Mouse (Mus musculus) adrenal gland, postnatal 10 days (tissue): Measurements from ENCODE around the gene Hesx1. TPM values are rescaled to one million over a fixed set of nuclear protein-coding genes. Genes with fewer than 3 reads are reported as not detected.

Experiments used
- DNase-seq: peaks from one replicate; pipeline ENCODE4 v3.0.0; 2021; ENCODE audit warnings: mixed read lengths
- total RNA-seq, 2 experiments: library from RNA; stranded (reverse); gene quantifications; 2 replicates each; pipeline ENCODE4 v1.2.3; 2021

Hesx1 gene
- total RNA-seq, 2 experiments from 2014 or later, result 0.36 TPM; not detected in 1

- DNase-seq, result no peak
These were observed 19.4 kb downstream of the Hesx1 start for GRCm38 (mm10) chr14:27013658-27014057.

DNA sequence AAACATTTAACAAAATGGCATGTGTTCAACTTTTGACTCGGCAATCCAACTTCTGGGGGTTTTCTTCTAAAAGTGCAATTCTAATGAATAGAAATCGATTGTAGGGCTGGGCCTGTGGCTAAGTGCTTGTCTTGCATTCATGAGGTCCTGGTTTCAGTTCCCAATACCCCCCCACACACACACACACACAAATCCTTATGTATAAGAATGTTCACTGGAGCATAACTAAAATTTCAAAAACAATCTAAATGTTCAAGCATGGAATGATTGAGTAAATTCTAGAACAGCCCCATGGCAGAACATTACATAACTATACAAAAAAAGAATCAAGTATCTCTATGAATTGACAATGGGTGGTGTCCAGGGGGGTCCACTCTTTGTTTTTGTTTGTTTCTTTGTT lies 23.7 kb downstream of the Hesx1 start:
- DNase-seq, result no peak

- DNase-seq, result peak; percentile 79
These were observed 25.6 kb downstream of the Hesx1 start for GRCm38 (mm10) chr14:27019850-27020249.

- peak; percentile 86 for DNase-seq
These were observed 28.7 kb downstream of the Hesx1 start for GRCm38 (mm10) chr14:27022876-27023275.

DNA sequence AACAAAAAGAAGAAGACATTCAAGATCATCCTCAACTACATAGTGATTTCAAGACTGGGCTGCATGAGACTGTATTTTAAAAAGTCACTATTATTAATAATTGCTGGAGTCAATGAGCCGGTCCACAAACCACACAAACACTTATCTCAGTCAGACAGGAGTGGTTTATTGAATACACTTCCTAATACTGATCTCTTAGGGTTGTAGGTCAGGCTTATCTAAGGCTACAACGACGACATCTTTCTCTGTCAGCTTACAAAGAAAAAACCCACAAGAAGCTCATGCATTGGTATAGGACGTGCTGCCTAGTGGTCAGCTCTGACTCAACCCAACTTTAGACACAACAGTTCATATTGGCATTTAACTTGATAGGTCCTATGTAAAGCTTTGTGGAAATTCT lies 30.4 kb downstream of the Hesx1 start:
- no peak for DNase-seq

DNA sequence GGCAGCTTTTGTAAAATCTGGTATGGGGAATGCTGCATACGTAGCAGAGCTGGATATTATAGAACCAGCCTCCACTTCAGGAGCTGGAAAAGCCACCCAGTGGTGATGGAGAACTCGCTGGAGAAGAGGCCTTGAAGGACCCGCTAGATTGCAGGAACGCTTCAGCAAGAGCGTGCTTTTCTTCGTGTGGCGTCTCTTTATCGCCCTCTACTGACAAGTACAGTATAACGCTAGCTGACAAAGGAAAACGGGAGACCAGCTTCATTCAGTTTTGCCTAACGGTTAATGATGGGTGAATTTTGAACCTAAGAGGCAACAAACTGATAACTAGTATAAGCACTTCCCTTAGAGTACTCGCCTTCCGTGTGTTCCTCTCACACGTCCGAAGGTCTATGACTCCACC lies 35.6 kb downstream of the Hesx1 start:
- peak; percentile 45 for DNase-seq

GRCm38 (mm10) chr14:27031142-27031541 lies 36.9 kb downstream of the Hesx1 start:
- peak; percentile 87 for DNase-seq

DNA sequence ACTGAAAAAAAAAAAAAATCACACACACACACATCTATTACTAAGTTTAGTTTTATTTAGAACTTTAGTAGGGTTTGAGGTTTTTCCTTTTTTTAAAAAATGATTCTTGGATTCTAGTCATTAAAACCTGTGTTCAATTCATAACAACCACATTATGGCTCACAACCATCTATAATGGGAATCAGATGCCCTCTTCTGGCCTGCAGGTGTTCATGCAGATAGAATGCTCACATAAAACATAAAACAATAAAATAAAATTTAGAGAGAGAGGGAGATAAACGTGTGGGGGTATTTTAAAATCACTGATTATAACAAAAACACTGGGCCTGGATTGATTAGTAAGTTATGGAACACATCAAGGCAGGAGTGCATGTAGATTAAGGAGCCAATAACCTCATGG lies 43.3 kb downstream of the Hesx1 start:
- DNase-seq, result no peak

GRCm38 (mm10) chr14:27038783-27039182 lies 44.6 kb downstream of the Hesx1 start, which contains the start of gene Il17rd:
Gene Il17rd, plus strand, starts transcription at chr14:27038941.
- DNase-seq, result peak; percentile 96

DNA sequence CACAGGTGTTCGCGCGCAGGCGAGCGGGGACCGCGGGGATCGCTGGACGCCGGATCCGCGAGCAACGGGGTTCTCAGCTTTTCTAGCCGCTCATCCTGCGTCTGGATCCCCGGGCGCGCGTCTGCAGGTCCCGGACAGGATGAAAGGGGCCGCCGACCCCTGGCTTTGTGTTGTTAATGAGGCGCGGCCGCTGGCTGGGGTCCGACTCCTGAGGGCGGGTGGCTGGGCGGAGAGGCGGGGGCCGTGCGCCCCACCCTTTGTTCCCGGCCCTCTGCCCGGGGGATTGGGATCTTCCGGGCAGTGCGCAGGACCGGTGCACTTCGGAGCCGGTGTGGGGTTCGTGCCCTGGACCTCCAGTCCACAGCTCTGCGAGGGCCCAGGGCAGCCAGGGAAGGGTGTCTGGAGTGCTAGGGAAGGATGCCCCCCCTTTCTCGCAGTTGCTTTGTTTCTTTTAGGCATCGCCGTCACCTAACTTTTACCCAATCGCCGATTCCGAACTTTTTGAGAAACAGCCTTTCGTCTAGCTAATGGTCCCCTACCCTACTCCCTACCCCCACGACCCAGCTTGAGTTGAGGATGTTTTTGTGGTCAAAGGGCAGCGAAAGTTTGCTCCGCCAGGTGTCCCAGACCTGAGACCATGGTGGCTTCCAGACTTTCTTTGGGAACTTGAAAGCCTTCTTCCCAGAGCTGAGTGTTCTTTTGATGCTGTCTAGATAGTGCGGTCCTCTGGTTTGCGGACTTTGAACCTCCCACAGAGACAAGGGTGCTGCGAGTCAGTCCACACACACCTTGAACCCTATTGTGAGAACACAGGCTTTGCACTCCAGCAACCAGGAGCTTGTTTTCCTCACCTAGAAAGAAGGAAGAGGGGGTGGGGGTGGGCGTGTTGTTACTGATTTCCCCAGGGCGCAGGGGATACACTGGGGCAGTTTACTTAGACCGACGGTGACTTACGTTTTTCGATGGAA lies 45.3 kb downstream of the Hesx1 start:
- peak; percentile 42 for DNase-seq

- no peak for DNase-seq
These were observed 46.2 kb downstream of the Hesx1 start for GRCm38 (mm10) chr14:27040451-27040850.

DNA sequence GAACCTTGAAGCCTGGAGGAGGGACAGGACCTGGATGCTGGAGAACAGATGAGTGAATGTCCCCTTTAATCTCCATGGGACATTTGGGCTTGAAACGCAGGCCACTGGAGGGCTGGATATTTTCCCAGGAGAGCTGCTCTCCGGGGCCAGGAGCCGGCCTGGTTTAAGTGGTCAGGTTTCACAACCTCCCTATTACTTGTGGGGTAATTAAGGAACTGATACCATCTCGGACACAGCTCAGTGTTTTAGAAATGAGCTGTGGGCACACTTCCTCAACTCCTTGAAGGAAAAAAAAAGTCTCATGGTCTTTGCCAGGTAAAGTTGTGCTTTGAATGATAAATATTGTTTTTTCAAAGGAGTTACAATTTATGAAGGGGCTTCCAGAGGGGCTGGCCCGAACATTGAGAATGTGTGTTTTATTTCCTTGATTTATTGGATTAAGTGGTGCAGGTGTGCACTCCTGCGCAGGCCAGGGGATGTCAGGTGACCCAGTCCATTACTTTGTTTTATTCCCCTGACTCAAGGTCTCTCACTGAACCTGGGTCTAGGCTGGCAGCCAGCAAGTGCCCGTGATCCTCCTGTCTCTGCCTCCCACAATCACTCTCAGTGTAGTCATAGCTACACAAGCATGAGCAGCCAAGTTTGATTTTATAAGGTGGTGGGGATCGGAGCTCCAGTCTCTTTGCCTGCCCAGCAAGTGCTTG lies 48.2 kb downstream of the Hesx1 start:
- no peak for DNase-seq

GRCm38 (mm10) chr14:27043416-27043815 lies 49.2 kb downstream of the Hesx1 start:
- no peak for DNase-seq

DNA sequence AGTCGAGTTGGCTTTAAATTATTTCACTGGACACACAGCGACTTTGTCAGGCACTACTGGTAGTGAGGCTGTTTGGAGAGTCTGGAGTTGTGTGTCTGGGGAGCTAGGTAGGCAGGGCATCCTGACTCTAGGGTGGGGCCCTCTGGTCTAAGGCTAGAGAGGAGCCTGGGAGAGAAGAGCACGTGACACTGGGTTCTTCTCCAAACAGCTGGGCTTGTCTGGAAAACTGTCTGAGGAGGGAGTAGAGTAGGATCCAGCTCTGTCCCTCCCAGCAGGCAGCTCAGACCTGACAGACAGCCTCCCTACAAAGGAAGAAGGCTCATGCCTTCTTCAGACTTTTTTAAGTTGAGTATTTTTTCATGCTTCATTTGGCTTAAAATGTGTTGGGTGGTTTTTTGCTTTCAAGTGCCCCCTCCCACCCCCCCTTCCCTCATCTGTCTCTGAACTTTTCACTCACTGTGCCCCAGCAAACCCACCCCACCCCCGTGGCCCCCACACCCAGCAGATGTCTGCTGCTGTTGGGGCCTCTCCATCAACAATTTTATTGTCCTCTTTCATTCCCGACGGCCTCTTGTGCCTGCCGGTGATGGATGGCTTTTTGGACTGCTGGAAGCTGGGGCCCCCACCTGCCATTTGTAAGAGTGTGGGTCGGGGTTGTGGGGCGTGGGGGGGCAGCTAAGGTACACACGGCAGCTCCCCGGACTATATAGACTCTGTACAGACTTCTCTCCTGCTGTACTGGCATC lies 50.2 kb downstream of the Hesx1 start:
- DNase-seq, result no peak

DNA sequence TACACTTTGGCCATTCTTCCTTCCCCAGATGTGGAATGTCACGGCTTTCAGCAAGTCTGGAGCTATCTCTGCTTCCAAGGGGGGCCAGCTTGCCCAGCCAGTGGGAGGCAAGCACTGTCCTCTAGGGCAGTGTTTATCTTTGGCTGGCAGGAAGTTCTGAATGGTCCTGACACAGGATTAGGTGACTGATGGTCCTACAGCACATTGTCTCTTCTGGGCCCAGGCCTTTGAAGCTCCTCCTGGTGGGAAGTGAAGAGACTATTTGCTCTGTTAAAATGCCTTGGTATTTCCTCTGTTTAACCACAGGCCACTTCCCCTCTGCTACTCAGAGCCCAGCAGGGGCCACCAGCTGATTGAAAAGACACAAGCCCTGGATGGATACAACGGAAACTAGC lies 50.7 kb downstream of the Hesx1 start:
- DNase-seq, result no peak

DNA sequence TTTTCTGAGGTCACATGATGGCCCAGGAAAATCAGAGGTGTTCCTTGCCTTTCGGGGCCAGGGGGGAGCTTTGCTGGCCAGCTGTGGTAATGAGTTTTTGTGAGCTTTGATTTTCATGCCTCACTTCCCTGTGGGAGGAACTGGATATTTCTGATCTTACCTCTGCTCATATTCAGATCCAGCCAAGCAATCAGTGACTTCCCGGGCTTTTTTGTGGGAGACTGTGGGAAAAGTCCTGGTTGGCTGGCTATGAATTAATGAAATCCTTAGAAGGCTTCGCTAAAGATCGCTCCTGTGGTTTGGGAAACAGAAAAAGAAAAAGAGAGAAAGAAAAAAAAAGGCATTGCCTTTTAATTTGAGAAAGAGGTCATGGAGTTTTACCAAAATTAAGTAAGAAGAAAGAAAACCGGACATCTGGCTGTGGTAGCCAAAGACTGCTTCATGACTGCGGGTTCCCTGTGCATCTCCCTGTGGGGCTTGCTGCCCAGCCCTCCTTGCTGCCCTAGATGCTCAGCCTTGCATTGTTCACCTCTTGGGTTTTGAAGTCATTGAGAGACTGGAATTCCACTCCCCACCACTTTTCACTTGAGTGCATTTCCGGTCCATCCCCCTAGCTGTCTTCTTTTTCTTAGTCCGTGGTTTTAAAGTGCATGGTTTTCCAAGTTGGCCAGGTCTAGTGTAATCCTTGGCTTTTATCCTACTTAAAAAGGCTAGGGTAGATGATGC lies 54.2 kb downstream of the Hesx1 start:
- no peak for DNase-seq

GRCm38 (mm10) chr14:27050043-27050442 lies 55.8 kb downstream of the Hesx1 start:
- no peak for DNase-seq

- no peak for DNase-seq
These were observed 56.6 kb downstream of the Hesx1 start for GRCm38 (mm10) chr14:27050560-27051510.

GRCm38 (mm10) chr14:27051511-27051895 lies 57.3 kb downstream of the Hesx1 start:
- DNase-seq, result no peak
